Mouse (Mus musculus): ENCODE measurements around the gene Slc31a1.
A peak's percentile ranks its signal among the peaks of the same experiment; 100 is the strongest.

Slc31a1 gene

GRCm38 (mm10) chr4:62407730-62408582 is 47.4 kb downstream of the Slc31a1 start:
- peak; percentile 59 for DNase-seq (ENCODE audit: low read depth, low spot score)

GRCm38 (mm10) chr4:62408601-62409282 is 48.2 kb downstream of the Slc31a1 start, which contains the start of the genes Cdc26 and Prpf4:
Gene Cdc26, minus strand, starts transcription at chr4:62408642.
Gene Prpf4, plus strand, starts transcription at chr4:62408797.
- DNase-seq (ENCODE audit: low read depth, low spot score): peak; percentile 99

GRCm38 (mm10) chr4:62409615-62410014 is 49.1 kb downstream of the Slc31a1 start:
- DNase-seq (ENCODE audit: low read depth, low spot score): no peak

GRCm38 (mm10) chr4:62410325-62410724 is 49.8 kb downstream of the Slc31a1 start:
- no peak for DNase-seq (ENCODE audit: low read depth, low spot score)

- DNase-seq (ENCODE audit: low read depth, low spot score): no peak
Observed at GRCm38 (mm10) chr4:62411606-62412005, 51.1 kb downstream of the Slc31a1 start.

- DNase-seq (ENCODE audit: low read depth, low spot score): no peak
Observed at GRCm38 (mm10) chr4:62418448-62418847, 57.9 kb downstream of the Slc31a1 start.

- DNase-seq (ENCODE audit: low read depth, low spot score): no peak
Observed at GRCm38 (mm10) chr4:62419091-62419490, 58.6 kb downstream of the Slc31a1 start.

- DNase-seq (ENCODE audit: low read depth, low spot score): no peak
Observed at GRCm38 (mm10) chr4:62425891-62426290, 65.4 kb downstream of the Slc31a1 start.

- DNase-seq (ENCODE audit: low read depth, low spot score): no peak
Observed at GRCm38 (mm10) chr4:62427978-62428758, 67.6 kb downstream of the Slc31a1 start.

GRCm38 (mm10) chr4:62429616-62430015 is 69.1 kb downstream of the Slc31a1 start:
- no peak for DNase-seq (ENCODE audit: low read depth, low spot score)

GRCm38 (mm10) chr4:62430678-62431077 is 70.2 kb downstream of the Slc31a1 start:
- DNase-seq (ENCODE audit: low read depth, low spot score): no peak

GRCm38 (mm10) chr4:62431522-62431921 is 71.0 kb downstream of the Slc31a1 start:
- no peak for DNase-seq (ENCODE audit: low read depth, low spot score)

GRCm38 (mm10) chr4:62433939-62434870 is 73.7 kb downstream of the Slc31a1 start:
- DNase-seq (ENCODE audit: low read depth, low spot score): no peak

GRCm38 (mm10) chr4:62435081-62435480 is 74.6 kb downstream of the Slc31a1 start, which contains the start of gene Rnf183:
Gene Rnf183, minus strand, starts transcription at chr4:62435252.
- no peak for DNase-seq (ENCODE audit: low read depth, low spot score)

GRCm38 (mm10) chr4:62437256-62437778 is 76.8 kb downstream of the Slc31a1 start:
- DNase-seq (ENCODE audit: low read depth, low spot score): no peak

GRCm38 (mm10) chr4:62437871-62438270 is 77.3 kb downstream of the Slc31a1 start:
- no peak for DNase-seq (ENCODE audit: low read depth, low spot score)

GRCm38 (mm10) chr4:62439793-62440192 is 79.3 kb downstream of the Slc31a1 start:
- DNase-seq (ENCODE audit: low read depth, low spot score): no peak

GRCm38 (mm10) chr4:62440544-62440943 is 80.0 kb downstream of the Slc31a1 start:
- DNase-seq (ENCODE audit: low read depth, low spot score): no peak

GRCm38 (mm10) chr4:62440986-62441385 is 80.5 kb downstream of the Slc31a1 start:
- DNase-seq (ENCODE audit: low read depth, low spot score): peak; percentile 9
